Mouse (Mus musculus) liver, embryonic 12.5 days (tissue): ENCODE results near the gene Snap25. TPM values are rescaled to one million over a fixed set of nuclear protein-coding genes. Genes with fewer than 3 reads are reported as not detected.

Source experiments
- polyA plus RNA-seq: library from polyadenylated mRNA; unstranded; fragments of >200 nt; fragmentation: Nextera tagmentation; extraction: Ambion mirVana; gene quantifications from 2 replicates; pipeline ENCODE4 v1.2.1, GENCODE M21; 2016

Gene Snap25
- polyA plus RNA-seq, 1 experiment from 2014 or later, result 0.04 TPM

Other genes with a start within 250 kb of the Snap25 start
- gene Ankef1, start 211.5 kb upstream of the Snap25 start, polyA plus RNA-seq, result not detected in 2 replicates
- gene AL731706.2, start 172.2 kb downstream of the Snap25 start, polyA plus RNA-seq, result 12.0 and 19.6 TPM in 2 replicates
- 3.3 and 3.5 TPM in 2 replicates for gene Slx4ip, start 177.8 kb downstream of the Snap25 start, polyA plus RNA-seq
- gene AL731706.1, start 177.9 kb downstream of the Snap25 start, polyA plus RNA-seq, result 14.0 and 17.1 TPM in 2 replicates
- 6.9 and 7.1 TPM in 2 replicates for gene Mkks, start 177.9 kb downstream of the Snap25 start, polyA plus RNA-seq